Mouse (Mus musculus) right cerebral cortex, postnatal 14 days (tissue): Measurements from ENCODE around the gene Smok2a.
"Not testable (repeated sequence)": the region's sequence is repeated elsewhere in the genome, so short reads cannot be mapped to it uniquely, and the experiment has no call there.

ENCODE experiments used
- DNase-seq: peaks from one replicate; pipeline ENCODE4 v3.0.0; 2022

The Smok2a gene

GRCm38 (mm10) chr17:13215595-13215994, 5.4 kb upstream of the Smok2a start:
- DNase-seq = no peak

GRCm38 (mm10) chr17:13221921-13222320, 933 bp downstream of the Smok2a start:
- not testable (repeated sequence) for DNase-seq

- DNase-seq = not testable (repeated sequence)
Observed at GRCm38 (mm10) chr17:13229957-13230356, 9.0 kb downstream of the Smok2a start, which contains the start of gene Smok2b. TSS of gene Smok2b (plus strand) at chr17:13230257.

- DNase-seq = not testable (repeated sequence)
Observed at GRCm38 (mm10) chr17:13239461-13239860, 18.5 kb downstream of the Smok2a start.

GRCm38 (mm10) chr17:13240807-13241727, 20.1 kb downstream of the Smok2a start:
- not testable (repeated sequence) for DNase-seq

- DNase-seq = not testable (repeated sequence)
Observed at GRCm38 (mm10) chr17:13254786-13255185, 33.8 kb downstream of the Smok2a start.
